Mouse (Mus musculus) ovary, adult 18-20 months (tissue): ENCODE data around the gene Tmem106c.

Experiments
- DNase-seq: peaks from one replicate; pipeline ENCODE4 v3.0.0; 2022; ENCODE audit warnings: low spot score, mixed read lengths

Tmem106c gene

GRCm38 (mm10) chr15:97952889-97953189 is 11.2 kb upstream of the Tmem106c start:
- DNase-seq, result no peak

- DNase-seq, result no peak
Observed at GRCm38 (mm10) chr15:97954671-97955070, 9.3 kb upstream of the Tmem106c start.

- DNase-seq, result no peak
Observed at GRCm38 (mm10) chr15:97955286-97955685, 8.7 kb upstream of the Tmem106c start.

GRCm38 (mm10) chr15:97955742-97956141 is 8.3 kb upstream of the Tmem106c start:
- no peak for DNase-seq

- no peak for DNase-seq
Observed at GRCm38 (mm10) chr15:97956416-97956815, 7.6 kb upstream of the Tmem106c start.

GRCm38 (mm10) chr15:97963329-97963988 is 541 bp upstream of the Tmem106c start:
- no peak for DNase-seq

- no peak for DNase-seq
Observed at GRCm38 (mm10) chr15:97964836-97965187, 812 bp downstream of the Tmem106c start.

GRCm38 (mm10) chr15:97965311-97966045 is 1.5 kb downstream of the Tmem106c start:
- DNase-seq, result no peak

GRCm38 (mm10) chr15:97970299-97970698 is 6.3 kb downstream of the Tmem106c start:
- DNase-seq, result no peak

GRCm38 (mm10) chr15:97972580-97972979 is 8.6 kb downstream of the Tmem106c start:
- no peak for DNase-seq

GRCm38 (mm10) chr15:97973248-97974005 is 9.4 kb downstream of the Tmem106c start:
- DNase-seq, result no peak

GRCm38 (mm10) chr15:97981560-97981959 is 17.6 kb downstream of the Tmem106c start:
- no peak for DNase-seq

GRCm38 (mm10) chr15:97989544-97989943 is 25.5 kb downstream of the Tmem106c start:
- no peak for DNase-seq

- peak; percentile 19 for DNase-seq
Observed at GRCm38 (mm10) chr15:97990124-97990523, 26.1 kb downstream of the Tmem106c start.

- DNase-seq, result no peak
Observed at GRCm38 (mm10) chr15:97990721-97991120, 26.7 kb downstream of the Tmem106c start.

- no peak for DNase-seq
Observed at GRCm38 (mm10) chr15:97991285-97991895, 27.4 kb downstream of the Tmem106c start.

GRCm38 (mm10) chr15:97992027-97992711 is 28.2 kb downstream of the Tmem106c start:
- no peak for DNase-seq

- DNase-seq, result peak; percentile 74
Observed at GRCm38 (mm10) chr15:97992712-97993286, 28.8 kb downstream of the Tmem106c start.

GRCm38 (mm10) chr15:97996716-97997256 is 32.8 kb downstream of the Tmem106c start:
- DNase-seq, result peak; percentile 30

- no peak for DNase-seq
Observed at GRCm38 (mm10) chr15:97999546-97999945, 35.5 kb downstream of the Tmem106c start.

GRCm38 (mm10) chr15:97999991-98000390 is 36.0 kb downstream of the Tmem106c start:
- DNase-seq, result no peak
